Mouse (Mus musculus) heart, embryonic 11.5 days (tissue): Measurements from ENCODE around the gene Oas1e. TPM values are rescaled to one million over a fixed set of nuclear protein-coding genes. Genes with fewer than 3 reads are reported as not detected.

Source experiments
- ATAC-seq: fragments of 200-750 bp; cut with Nextera tagmentation; replicated peaks from 2 replicates; pipeline ENCODE4 v1.8.0; 2017; ENCODE audit warnings: moderate library complexity; ENCODE audit not compliant: insufficient number of reproducible peaks, low FRiP score, low TSS enrichment
- H3K27ac ChIP-seq: fragments of 300-500 bp; sonication (generic); 2 replicates; pipeline ENCODE4 v1.5.1; 2014; ENCODE audit warnings: mild to moderate bottlenecking, low read depth, low read length
- H3K27me3 ChIP-seq: fragments of 300-500 bp; sonication (generic); 2 replicates; pipeline ENCODE4 v1.6.1; 2014; ENCODE audit warnings: mild to moderate bottlenecking, low read length, mixed read lengths; ENCODE audit not compliant: control insufficient read depth, insufficient read depth
- H3K36me3 ChIP-seq: fragments of 300-500 bp; sonication (generic); 2 replicates; pipeline ENCODE4 v1.6.1; 2014; ENCODE audit warnings: mild to moderate bottlenecking, low read length, moderate library complexity, mixed read lengths; ENCODE audit not compliant: control insufficient read depth, insufficient read depth
- H3K4me1 ChIP-seq: fragments of 300-500 bp; sonication (generic); 2 replicates; pipeline ENCODE4 v1.6.1; 2014; ENCODE audit warnings: low read length; ENCODE audit not compliant: control insufficient read depth, insufficient read depth
- H3K4me2 ChIP-seq: fragments of 300-500 bp; sonication (generic); 2 replicates; pipeline ENCODE4 v1.6.1; 2014; ENCODE audit warnings: mild to moderate bottlenecking, moderate library complexity
- H3K4me3 ChIP-seq: fragments of 300-500 bp; sonication (generic); 2 replicates; pipeline ENCODE4 v1.5.1; 2014; ENCODE audit warnings: low read depth, low read length
- H3K9ac ChIP-seq: fragments of 300-500 bp; sonication (generic); 2 replicates; pipeline ENCODE4 v1.6.1; 2014; ENCODE audit warnings: mild to moderate bottlenecking, low read depth, low read length, moderate library complexity
- H3K9me3 ChIP-seq: fragments of 300-500 bp; sonication (generic); replicated peaks from 2 replicates; pipeline ENCODE4 v1.6.1; 2016; ENCODE audit warnings: low read length; ENCODE audit not compliant: control insufficient read depth
- WGBS: fragments of 180-500 bp; shearing (Covaris S2); extraction: QIAGEN DNeasy Blood & Tissue Kit; methylation state at CpG from one replicate; pipeline ENCODE4 v1.1.7; 2014; ENCODE audit not compliant: insufficient replicate concordance; 5-methylcytosine and 5-hydroxymethylcytosine counted together
- polyA plus RNA-seq: library from polyadenylated mRNA; unstranded; fragments of >200 nt; fragmentation: Nextera tagmentation; extraction: Ambion mirVana; gene quantifications from 2 replicates; pipeline ENCODE4 v1.2.1, GENCODE M21; 2014

Gene Oas1e
- polyA plus RNA-seq, 1 experiment from 2014 or later = not detected

- Histone ChIP-seq H3K4me3 (no peak overlapping the region), H3K27ac (no peak overlapping the region), H3K9ac (no peak overlapping the region), H3K4me2 (no peak overlapping the region), H3K36me3 (no peaks in the 10 kb centered on the region), H3K27me3 (no peaks in the 10 kb centered on the region), H3K4me1 (no peaks in the 10 kb centered on the region), H3K9me3 (no peaks in the 10 kb centered on the region)
- 95% methylated on average over 1 of the region's 1 CpGs for WGBS
- ATAC-seq = no peak
Measured at GRCm38 (mm10) chr5:120781646-120782045, 13.7 kb downstream of the Oas1e start.

GRCm38 (mm10) chr5:120779922-120780321, 15.4 kb downstream of the Oas1e start:
- H3K27me3 ChIP-seq = no peaks in the 10 kb centered on the region
- no peak for ATAC-seq
- H3K27ac ChIP-seq = no peak overlapping the region
- H3K36me3 ChIP-seq = no peaks in the 10 kb centered on the region
- H3K4me1 ChIP-seq = peaks cover 9% of the 10 kb centered on the region
- H3K9ac ChIP-seq = no peak overlapping the region
- no peak overlapping the region for H3K4me3 ChIP-seq
- no peak overlapping the region for H3K4me2 ChIP-seq
- 30% methylated on average over 3 of the region's 3 CpGs for WGBS
- H3K9me3 ChIP-seq = no peaks in the 10 kb centered on the region

DNA sequence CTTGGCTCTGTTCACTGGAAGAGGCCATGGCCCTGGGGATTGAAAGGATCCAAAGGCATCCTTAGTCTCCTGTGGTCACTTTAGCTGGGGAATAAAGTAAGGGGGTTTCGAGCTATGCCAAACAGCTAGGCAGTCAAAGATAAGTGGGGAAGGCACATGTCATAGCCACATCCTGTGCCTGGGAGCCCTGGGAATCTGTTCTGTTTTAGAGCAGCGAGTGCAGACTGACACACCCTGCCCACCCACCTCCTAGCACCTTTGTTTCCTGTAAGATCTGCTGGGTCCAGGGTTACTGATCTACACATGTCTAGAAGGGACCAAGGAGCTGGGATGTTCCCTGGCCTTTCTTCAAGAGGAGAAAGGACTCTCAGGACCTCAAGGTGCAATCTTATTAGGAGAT, 16.4 kb downstream of the Oas1e start:
- no peak for ATAC-seq
- Histone ChIP-seq H3K4me1 (peaks cover 10% of the 10 kb centered on the region), H3K9me3 (no peaks in the 10 kb centered on the region), H3K9ac (no peak overlapping the region), H3K36me3 (no peaks in the 10 kb centered on the region), H3K4me3 (no peak overlapping the region), H3K27ac (no peak overlapping the region), H3K4me2 (no peak overlapping the region), H3K27me3 (no peaks in the 10 kb centered on the region)
- 47% methylated on average over 2 of the region's 2 CpGs for WGBS

DNA sequence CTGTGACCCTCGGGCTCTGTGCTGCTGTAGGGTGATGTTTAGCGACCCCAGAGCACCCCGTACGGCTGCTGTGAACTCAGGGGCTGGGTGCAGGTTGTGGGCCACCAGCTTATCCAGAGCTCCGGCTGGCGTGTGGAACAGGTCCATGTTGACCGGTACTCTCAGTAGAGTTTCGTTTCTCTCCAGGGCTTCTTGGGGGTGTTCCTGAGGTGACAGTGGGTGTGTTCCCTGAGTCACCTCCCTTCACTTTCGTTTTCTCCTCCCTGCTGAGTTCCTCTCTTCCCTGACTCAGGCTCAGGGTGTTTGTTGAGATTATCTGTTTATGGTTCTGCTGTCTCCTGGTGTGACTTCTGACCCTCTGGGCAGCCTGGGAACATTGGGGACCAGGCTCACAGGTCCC, 17.9 kb downstream of the Oas1e start, which contains the start of gene Oas3:
Oas3 (minus strand) TSS at position 184 of the 400 bp plus-strand sequence.
- 82% methylated on average over 9 of the region's 9 CpGs for WGBS

GRCm38 (mm10) chr5:120776801-120777200, 18.5 kb downstream of the Oas1e start:
- H3K27ac ChIP-seq = no peak overlapping the region
- no peak overlapping the region for H3K4me3 ChIP-seq
- peaks cover 10% of the 10 kb centered on the region for H3K4me1 ChIP-seq
- H3K9me3 ChIP-seq = no peaks in the 10 kb centered on the region
- H3K36me3 ChIP-seq = no peaks in the 10 kb centered on the region
- ATAC-seq = no peak
- no peaks in the 10 kb centered on the region for H3K27me3 ChIP-seq
- no peak overlapping the region for H3K9ac ChIP-seq
- WGBS = 70% methylated on average over 5 of the region's 5 CpGs
- H3K4me2 ChIP-seq = no peak overlapping the region

More for the DNA sequence above, 17.9 kb downstream of the Oas1e start, which contains the start of gene Oas3:
- Histone ChIP-seq H3K36me3 (no peaks in the 10 kb centered on the region), H3K4me3 (no peak within 1 kb of the TSS), H3K4me2 (no peak within 1 kb of the TSS), H3K27me3 (no peaks in the 10 kb centered on the region), H3K27ac (no peak within 1 kb of the TSS), H3K9ac (peak within 1 kb of the TSS; percentile 5; the same call in 1 of the 2 replicates), H3K4me1 (peaks cover 10% of the 10 kb centered on the region), H3K9me3 (no peaks in the 10 kb centered on the region)
- no peak for ATAC-seq

DNA sequence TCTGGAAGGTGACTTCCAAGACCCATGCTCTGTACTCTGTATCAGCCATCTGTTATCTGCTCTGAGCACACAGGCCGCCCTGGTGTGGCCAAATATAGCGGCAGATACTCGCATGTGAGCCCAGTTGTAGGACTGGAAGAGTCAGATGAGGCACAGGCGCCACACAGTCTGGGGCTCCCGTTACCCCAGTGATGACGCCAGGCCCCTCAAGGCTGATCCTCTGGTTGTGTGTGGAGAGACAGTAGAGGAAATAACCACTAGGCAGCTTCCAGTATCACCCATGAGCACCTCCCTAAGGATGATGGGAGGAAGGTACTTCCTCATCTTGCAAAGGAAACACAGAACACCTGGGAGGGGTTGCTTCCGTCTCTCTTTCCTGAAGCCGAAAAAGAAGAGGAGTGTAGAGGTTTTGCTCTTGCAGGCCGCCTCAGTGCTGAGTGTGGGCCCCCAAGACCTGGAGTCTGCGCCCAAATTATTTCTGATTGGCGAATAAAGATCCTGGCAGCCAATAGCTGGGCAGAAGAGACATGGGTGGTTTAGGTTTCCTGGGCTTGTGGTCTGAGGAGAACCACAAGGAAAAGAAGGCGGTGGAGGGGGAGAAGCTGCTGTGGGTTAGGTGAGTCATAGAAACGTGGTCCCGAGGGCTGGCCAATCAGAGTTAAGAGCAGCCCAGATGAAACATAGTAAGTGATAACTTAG, 19.9 kb downstream of the Oas1e start:
- Histone ChIP-seq H3K27ac (no peak overlapping the region), H3K4me2 (no peak overlapping the region), H3K9me3 (no peaks in the 10 kb centered on the region), H3K4me1 (peaks cover 10% of the 10 kb centered on the region), H3K4me3 (no peak overlapping the region), H3K27me3 (no peaks in the 10 kb centered on the region), H3K9ac (0 out of 2 replicates have a peak overlapping the region, but pooled peaks have one; percentile 16), H3K36me3 (no peaks in the 10 kb centered on the region)
- 56% methylated on average over 14 of the region's 14 CpGs for WGBS
- no peak for ATAC-seq

GRCm38 (mm10) chr5:120769396-120769795, 25.9 kb downstream of the Oas1e start:
- H3K36me3 ChIP-seq = no peaks in the 10 kb centered on the region
- ATAC-seq = no peak
- H3K9me3 ChIP-seq = no peaks in the 10 kb centered on the region
- no peak overlapping the region for H3K4me2 ChIP-seq
- no peak overlapping the region for H3K9ac ChIP-seq
- H3K27ac ChIP-seq = no peak overlapping the region
- H3K27me3 ChIP-seq = no peaks in the 10 kb centered on the region
- H3K4me1 ChIP-seq = no peaks in the 10 kb centered on the region
- WGBS = 47% methylated on average over 3 of the region's 3 CpGs
- no peak overlapping the region for H3K4me3 ChIP-seq

- Histone ChIP-seq H3K9ac (no peak overlapping the region), H3K9me3 (no peaks in the 10 kb centered on the region), H3K27me3 (no peaks in the 10 kb centered on the region), H3K4me3 (no peak overlapping the region), H3K4me2 (no peak overlapping the region), H3K4me1 (no peaks in the 10 kb centered on the region), H3K36me3 (no peaks in the 10 kb centered on the region), H3K27ac (no peak overlapping the region)
- 61% methylated on average over 8 of the region's 8 CpGs for WGBS
- ATAC-seq = no peak
Measured at GRCm38 (mm10) chr5:120765010-120765409, 30.3 kb downstream of the Oas1e start.

DNA sequence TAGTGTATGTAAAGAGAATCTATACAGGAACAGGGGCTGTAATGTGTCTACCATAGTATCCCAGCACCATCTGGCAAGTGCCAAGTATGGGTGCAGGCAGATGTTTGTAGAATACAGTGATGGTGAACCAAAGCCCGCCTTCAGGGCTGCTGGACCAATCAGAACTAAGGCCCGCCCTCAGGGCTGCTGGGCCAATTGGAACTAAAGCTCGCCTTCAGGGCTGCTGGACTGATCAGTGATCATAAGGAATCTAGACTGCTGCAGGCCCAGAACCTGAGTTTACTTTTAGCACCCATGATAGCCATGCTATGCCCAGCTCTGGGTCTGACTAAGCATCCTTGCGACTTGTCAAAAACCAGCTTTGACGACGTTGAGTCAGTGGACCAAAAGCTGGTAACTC, 33.4 kb downstream of the Oas1e start:
- Histone ChIP-seq H3K9ac (no peak overlapping the region), H3K4me2 (no peak overlapping the region), H3K9me3 (no peaks in the 10 kb centered on the region), H3K27ac (no peak overlapping the region), H3K27me3 (peaks cover 4% of the 10 kb centered on the region; the same call in 1 of the 2 replicates), H3K36me3 (no peaks in the 10 kb centered on the region), H3K4me1 (no peaks in the 10 kb centered on the region), H3K4me3 (no peak overlapping the region)
- 16% methylated on average over 6 of the region's 6 CpGs for WGBS
- ATAC-seq = no peak
